Mouse (Mus musculus): Measurements from ENCODE around the gene Olfr65. TPM values are rescaled to one million over a fixed set of nuclear protein-coding genes. Genes with fewer than 3 reads are reported as not detected.

The Olfr65 gene
- polyA plus RNA-seq (2015; fragmentation: Nextera tagmentation; extraction: Ambion mirVana), result not detected in 2 replicates

GRCm38 (mm10) chr7:103903187-103903586 is at the start of gene Olfr65:
Olfr65 (plus strand) TSS chr7:103903487.

GRCm38 (mm10) chr7:103886152-103886551 is 17.1 kb upstream of the Olfr65 start, which contains the start of gene Olfr66:
Olfr66 (minus strand) TSS chr7:103886252.

GRCm38 (mm10) chr7:103894385-103894784 is 8.9 kb upstream of the Olfr65 start, which contains the start of gene Olfr64:
Olfr64 (minus strand) TSS chr7:103894485.

GRCm38 (mm10) chr7:103928525-103928924 is 25.2 kb downstream of the Olfr65 start, which contains the start of gene Olfr631:
Olfr631 (plus strand) TSS chr7:103928825.

GRCm38 (mm10) chr7:103934264-103934663 is 31.0 kb downstream of the Olfr65 start, which contains the start of gene Olfr632:
Olfr632 (plus strand) TSS chr7:103934347.

GRCm38 (mm10) chr7:103944137-103944536 is 40.9 kb downstream of the Olfr65 start, which contains the start of gene Olfr633:
Olfr633 (plus strand) TSS chr7:103944437.

Other genes starting within 250 kb of the Olfr65 start
- not detected in 2 replicates for gene Olfr623, start 239.8 kb upstream of the Olfr65 start, polyA plus RNA-seq (2015; fragmentation: Nextera tagmentation; extraction: Ambion mirVana)
- 0.04 TPM in 2 replicates for gene Olfr624, start 232.3 kb upstream of the Olfr65 start, polyA plus RNA-seq (2015; fragmentation: Nextera tagmentation; extraction: Ambion mirVana)
- gene Olfr625-ps1, start 220.8 kb upstream of the Olfr65 start, polyA plus RNA-seq (2015; fragmentation: Nextera tagmentation; extraction: Ambion mirVana), result not detected in 2 replicates
- gene Olfr243, start 188.8 kb upstream of the Olfr65 start, polyA plus RNA-seq (2015; fragmentation: Nextera tagmentation; extraction: Ambion mirVana), result not detected in 2 replicates
- gene Olfr628, start 173.1 kb upstream of the Olfr65 start, polyA plus RNA-seq (2015; fragmentation: Nextera tagmentation; extraction: Ambion mirVana), result not detected in 2 replicates
- gene Olfr629, start 158.5 kb upstream of the Olfr65 start, polyA plus RNA-seq (2015; fragmentation: Nextera tagmentation; extraction: Ambion mirVana), result not detected in 2 replicates
- gene Olfr630, start 146.2 kb upstream of the Olfr65 start, polyA plus RNA-seq (2015; fragmentation: Nextera tagmentation; extraction: Ambion mirVana), result not detected in 2 replicates
- not detected in 2 replicates for gene Olfr69, start 131.9 kb upstream of the Olfr65 start, polyA plus RNA-seq (2015; fragmentation: Nextera tagmentation; extraction: Ambion mirVana)
- gene Olfr68, start 123.8 kb upstream of the Olfr65 start, polyA plus RNA-seq (2015; fragmentation: Nextera tagmentation; extraction: Ambion mirVana), result not detected in 2 replicates
- gene Olfr67, start 111.7 kb upstream of the Olfr65 start, polyA plus RNA-seq (2015; fragmentation: Nextera tagmentation; extraction: Ambion mirVana), result not detected in 2 replicates
- 239 and 288 TPM in 2 replicates for gene Hbb-bt, start 89.5 kb upstream of the Olfr65 start, polyA plus RNA-seq (2015; fragmentation: Nextera tagmentation; extraction: Ambion mirVana)
- gene Hbb-bs, start 75.4 kb upstream of the Olfr65 start, polyA plus RNA-seq (2015; fragmentation: Nextera tagmentation; extraction: Ambion mirVana), result 1,091 and 1,331 TPM in 2 replicates
- not detected in 2 replicates for gene Hbb-bh2, start 63.0 kb upstream of the Olfr65 start, polyA plus RNA-seq (2015; fragmentation: Nextera tagmentation; extraction: Ambion mirVana)
- gene Hbb-bh1, start 60.3 kb upstream of the Olfr65 start, polyA plus RNA-seq (2015; fragmentation: Nextera tagmentation; extraction: Ambion mirVana), result not detected in 2 replicates
- 0.77 TPM in 1 of 2 replicates, not detected in the other for gene Hbb-y, start 50.3 kb upstream of the Olfr65 start, polyA plus RNA-seq (2015; fragmentation: Nextera tagmentation; extraction: Ambion mirVana)
- not detected in 2 replicates for gene Olfr66, start 17.2 kb upstream of the Olfr65 start, polyA plus RNA-seq (2015; fragmentation: Nextera tagmentation; extraction: Ambion mirVana)
- not detected in 2 replicates for gene Olfr64, start 9.0 kb upstream of the Olfr65 start, polyA plus RNA-seq (2015; fragmentation: Nextera tagmentation; extraction: Ambion mirVana)
- not detected in 2 replicates for gene Olfr631, start 25.3 kb downstream of the Olfr65 start, polyA plus RNA-seq (2015; fragmentation: Nextera tagmentation; extraction: Ambion mirVana)
- gene Olfr632, start 30.9 kb downstream of the Olfr65 start, polyA plus RNA-seq (2015; fragmentation: Nextera tagmentation; extraction: Ambion mirVana), result not detected in 2 replicates
- not detected in 2 replicates for gene Olfr633, start 41.0 kb downstream of the Olfr65 start, polyA plus RNA-seq (2015; fragmentation: Nextera tagmentation; extraction: Ambion mirVana)
- not detected in 2 replicates for gene Olfr635, start 67.7 kb downstream of the Olfr65 start, polyA plus RNA-seq (2015; fragmentation: Nextera tagmentation; extraction: Ambion mirVana)
- not detected in 2 replicates for gene Olfr638, start 95.3 kb downstream of the Olfr65 start, polyA plus RNA-seq (2015; fragmentation: Nextera tagmentation; extraction: Ambion mirVana)
- gene Olfr639, start 113.8 kb downstream of the Olfr65 start, polyA plus RNA-seq (2015; fragmentation: Nextera tagmentation; extraction: Ambion mirVana), result 0.04 TPM in 1 of 2 replicates, not detected in the other
- gene Olfr640, start 122.1 kb downstream of the Olfr65 start, polyA plus RNA-seq (2015; fragmentation: Nextera tagmentation; extraction: Ambion mirVana), result not detected in 2 replicates
- not detected in 2 replicates for gene Olfr641, start 132.0 kb downstream of the Olfr65 start, polyA plus RNA-seq (2015; fragmentation: Nextera tagmentation; extraction: Ambion mirVana)
- gene Olfr642, start 149.2 kb downstream of the Olfr65 start, polyA plus RNA-seq (2015; fragmentation: Nextera tagmentation; extraction: Ambion mirVana), result not detected in 2 replicates
- not detected in 2 replicates for gene 4930516K23Rik, start 158.0 kb downstream of the Olfr65 start, polyA plus RNA-seq (2015; fragmentation: Nextera tagmentation; extraction: Ambion mirVana)
- gene Olfr644, start 168.4 kb downstream of the Olfr65 start, polyA plus RNA-seq (2015; fragmentation: Nextera tagmentation; extraction: Ambion mirVana), result not detected in 2 replicates
- gene Olfr645, start 182.0 kb downstream of the Olfr65 start, polyA plus RNA-seq (2015; fragmentation: Nextera tagmentation; extraction: Ambion mirVana), result not detected in 2 replicates
- gene Olfr646, start 201.4 kb downstream of the Olfr65 start, polyA plus RNA-seq (2015; fragmentation: Nextera tagmentation; extraction: Ambion mirVana), result not detected in 2 replicates
- not detected in 2 replicates for gene Ubqln5, start 226.3 kb downstream of the Olfr65 start, polyA plus RNA-seq (2015; fragmentation: Nextera tagmentation; extraction: Ambion mirVana)
- gene Olfr643, start 233.9 kb downstream of the Olfr65 start, polyA plus RNA-seq (2015; fragmentation: Nextera tagmentation; extraction: Ambion mirVana), result not detected in 2 replicates
- not detected in 2 replicates for gene Ubqln3, start 239.8 kb downstream of the Olfr65 start, polyA plus RNA-seq (2015; fragmentation: Nextera tagmentation; extraction: Ambion mirVana)
- gene Ubqlnl, start 247.1 kb downstream of the Olfr65 start, polyA plus RNA-seq (2015; fragmentation: Nextera tagmentation; extraction: Ambion mirVana), result not detected in 2 replicates

All from neural tube, postnatal 0 days (tissue).